Mouse (Mus musculus) kidney, adult 2 months (tissue): Measurements from ENCODE around the gene Atrx. TPM values are rescaled to one million over a fixed set of nuclear protein-coding genes. Genes with fewer than 3 reads are reported as not detected.
"Not testable (repeated sequence)": the region's sequence is repeated elsewhere in the genome, so short reads cannot be mapped to it uniquely, and the experiment has no call there.

Experiments
- DNase-seq: peaks from one replicate; pipeline ENCODE4 v3.0.0; 2021
- H3K27ac ChIP-seq: fragments of 200-500 bp; 2 replicates; pipeline ENCODE4 v1.5.1; 2012; ENCODE audit warnings: low read depth, low read length, control low read depth, inconsistent platforms; ENCODE audit not compliant: insufficient read depth
- H3K27me3 ChIP-seq: fragments of 200-500 bp; replicated peaks from 2 replicates; pipeline ENCODE4 v1.6.1; 2012; ENCODE audit warnings: mild to moderate bottlenecking, moderate library complexity, low read length, inconsistent platforms; ENCODE audit not compliant: control insufficient read depth, insufficient read depth
- H3K36me3 ChIP-seq: fragments of 200-500 bp; 2 replicates; pipeline ENCODE4 v1.6.1; 2012; ENCODE audit warnings: mild to moderate bottlenecking, moderate library complexity, low read length, inconsistent platforms; ENCODE audit not compliant: control insufficient read depth, insufficient read depth
- H3K4me1 ChIP-seq: fragments of 200-500 bp; 2 replicates; pipeline ENCODE4 v1.6.1; 2011; ENCODE audit warnings: low read length; ENCODE audit not compliant: control insufficient read depth, insufficient read depth
- H3K4me3 ChIP-seq: fragments of 200-500 bp; 2 replicates; pipeline ENCODE4 v1.5.1; 2011; ENCODE audit warnings: mild to moderate bottlenecking, low read depth, low read length, control low read depth; ENCODE audit not compliant: insufficient read depth
- CTCF ChIP-seq: fragments of 200-500 bp; conservative IDR thresholded peaks from 2 replicates; pipeline ENCODE4 v1.5.1; 2011; ENCODE audit warnings: low read depth, mild to moderate bottlenecking, control low read depth, low read length, moderate library complexity, mixed read lengths; ENCODE audit not compliant: insufficient read depth, insufficient read length
- POLR2A ChIP-seq: fragments of 200-500 bp; IDR thresholded peaks from one replicate; pipeline ENCODE4 v1.6.1; 2011; ENCODE audit warnings: low read depth, low read length, control low read depth
- WGBS: fragments of 180-500 bp; shearing (Covaris S2); methylation state at CpG from one replicate; pipeline ENCODE4 v1.1.7; 2018; 5-methylcytosine and 5-hydroxymethylcytosine counted together
- polyA plus RNA-seq: library from polyadenylated mRNA; depleted of rRNA; stranded (reverse); fragments of >200 nt; gene quantifications from 2 replicates; pipeline ENCODE4 v1.2.3, GENCODE M21; 2012; rRNA removed

Gene Atrx
- 15.1 and 17.1 TPM in 2 replicates for polyA plus RNA-seq

DNA sequence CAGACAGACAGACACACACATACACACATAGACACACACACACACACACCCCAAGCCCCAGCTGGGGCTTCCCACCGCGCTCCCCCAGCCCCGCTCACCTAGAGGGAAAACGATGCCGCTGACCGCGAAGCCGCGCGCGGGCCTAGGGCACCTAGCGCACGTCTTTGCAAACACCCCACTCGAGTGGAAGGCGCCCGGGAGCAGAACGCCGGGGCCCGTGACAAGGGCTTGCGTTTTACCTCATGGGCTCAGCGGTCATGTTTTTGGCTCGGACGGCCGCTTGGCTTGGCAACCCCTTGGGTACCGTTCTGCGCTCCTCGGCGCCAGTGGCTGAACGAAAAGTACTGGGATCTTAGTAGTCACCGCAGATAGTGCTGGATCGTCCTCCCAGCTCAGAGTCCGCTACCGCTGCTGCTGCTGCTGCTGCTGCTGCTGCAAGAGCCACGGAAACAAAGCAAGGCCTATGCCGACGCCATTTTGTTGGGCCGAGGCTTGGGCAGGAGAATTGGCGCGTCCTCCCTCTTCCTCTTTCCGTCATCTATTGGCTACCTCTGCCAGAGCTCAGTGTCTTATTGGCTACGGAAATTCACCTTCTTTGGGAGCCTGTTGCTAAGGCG, at the start of gene Atrx:
Gene Atrx, minus strand, starts transcription at position 543 of the 617 bp plus-strand sequence.
- Histone ChIP-seq H3K27me3 (no peaks in the 10 kb centered on the region), H3K36me3 (no peaks in the 10 kb centered on the region), H3K4me3 (peak within 1 kb of the TSS; percentile 100), H3K4me1 (peaks cover 6% of the 10 kb centered on the region; the same call in 1 of the 2 replicates), H3K27ac (peak within 1 kb of the TSS; percentile 100)
- under 1% methylated on average over 38 of the region's 42 CpGs for WGBS
- DNase-seq = peak; percentile 88
- TF ChIP-seq POLR2A (peak; percentile 61), CTCF (no peak)

DNA sequence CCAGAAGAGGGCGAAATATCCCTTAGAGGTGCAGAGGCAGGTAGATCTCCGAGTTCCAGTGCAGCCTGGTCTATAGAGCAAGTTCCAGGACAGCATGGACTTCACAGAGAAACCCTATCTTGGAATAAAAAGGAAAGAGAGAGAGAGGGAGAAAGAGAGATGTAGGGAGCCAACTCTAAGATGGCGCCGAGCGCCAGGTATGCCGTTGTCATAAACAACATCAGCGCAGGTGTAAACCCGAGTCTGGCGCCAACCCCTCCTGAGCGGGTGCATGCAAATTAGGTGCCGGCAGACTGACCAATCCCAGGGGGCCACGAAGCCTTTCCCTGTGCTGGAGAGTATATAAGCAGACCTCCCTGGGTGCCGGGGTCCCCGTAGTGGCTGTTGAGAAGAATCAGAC, 27.9 kb upstream of the Atrx start:
- DNase-seq, H3K4me1 ChIP-seq: not testable (repeated sequence)
- 83% methylated on average over 14 of the region's 14 CpGs for WGBS

DNA sequence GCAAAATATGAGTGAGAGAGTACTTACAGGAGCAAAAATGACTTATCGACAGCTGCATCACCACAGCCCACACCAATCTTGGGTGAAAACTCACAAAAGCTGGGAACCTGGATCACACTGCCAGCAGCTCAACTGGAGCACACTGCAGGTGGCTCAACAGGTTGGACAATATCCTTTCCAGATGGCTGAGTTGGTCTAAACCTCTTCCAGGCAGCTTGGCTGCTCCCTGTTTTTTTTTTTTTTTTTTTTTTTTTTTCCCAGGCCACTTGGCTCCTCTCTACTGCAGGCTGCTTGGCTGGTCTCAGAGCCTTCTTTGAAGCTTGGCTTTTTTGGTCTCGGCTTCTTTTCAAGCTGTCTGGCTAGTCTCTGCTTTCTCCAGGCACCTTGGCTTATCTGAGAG, 24.8 kb upstream of the Atrx start:
- WGBS = 70% methylated on average over 2 of the region's 2 CpGs
- DNase-seq = no peak

More for the DNA sequence above, 27.9 kb upstream of the Atrx start:
- H3K27ac ChIP-seq, H3K4me3 ChIP-seq, H3K36me3 ChIP-seq, H3K27me3 ChIP-seq: not testable (repeated sequence)

DNA sequence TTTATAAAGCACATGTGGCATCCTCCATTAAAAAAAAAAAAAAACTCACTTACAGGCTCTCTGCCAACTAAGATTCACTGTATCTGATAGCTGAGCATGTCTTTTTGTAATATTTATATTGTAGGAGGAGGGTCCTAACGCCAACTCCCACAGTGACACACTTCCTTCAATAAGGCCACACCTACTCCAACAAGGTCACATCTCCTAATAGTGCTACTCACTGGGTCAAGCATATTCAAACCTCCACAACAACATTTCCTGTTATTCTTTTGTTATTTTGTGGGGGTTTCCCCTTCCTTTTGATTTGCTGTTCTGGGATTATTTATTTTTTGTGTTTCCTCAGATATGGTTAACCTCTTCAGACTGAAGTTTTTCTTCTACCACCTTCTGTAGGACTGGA, 17.2 kb upstream of the Atrx start:
- no peaks in the 10 kb centered on the region for H3K4me1 ChIP-seq
- no peak overlapping the region for H3K27ac ChIP-seq
- WGBS = 47% methylated on average over 1 of the region's 1 CpGs
- no peaks in the 10 kb centered on the region for H3K36me3 ChIP-seq
- no peak for DNase-seq
- H3K27me3 ChIP-seq = no peaks in the 10 kb centered on the region
- no peak overlapping the region for H3K4me3 ChIP-seq
- no peak for TF ChIP-seq CTCF
- no peak for TF ChIP-seq POLR2A

More for the DNA sequence above, 24.8 kb upstream of the Atrx start:
- no peaks in the 10 kb centered on the region for H3K4me1 ChIP-seq
- no peak overlapping the region for H3K27ac ChIP-seq
- no peak for TF ChIP-seq CTCF
- H3K4me3 ChIP-seq = no peak overlapping the region
- H3K36me3 ChIP-seq = no peaks in the 10 kb centered on the region
- no peaks in the 10 kb centered on the region for H3K27me3 ChIP-seq

DNA sequence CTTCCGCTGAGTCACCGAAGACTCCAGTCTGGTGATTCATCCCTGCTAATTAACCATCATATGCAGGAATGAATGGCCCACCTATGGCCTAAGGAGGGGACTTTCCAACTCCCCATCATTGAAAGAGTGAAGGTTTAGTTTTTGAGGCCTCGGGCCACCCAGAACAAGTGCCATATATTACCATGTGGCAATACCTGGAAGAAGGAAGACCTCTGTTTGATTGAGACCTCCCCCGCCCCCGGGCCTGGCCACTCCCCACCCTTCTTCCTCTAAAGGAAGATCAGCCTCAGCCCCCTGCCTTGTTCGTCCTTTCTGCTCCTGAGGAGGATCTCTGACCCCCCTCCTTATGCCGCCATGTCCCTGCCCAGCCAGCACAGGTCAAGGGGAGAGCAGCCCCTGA, 10.0 kb upstream of the Atrx start:
- Histone ChIP-seq H3K4me3 (no peak overlapping the region), H3K4me1 (no peaks in the 10 kb centered on the region), H3K27ac (no peak overlapping the region), H3K27me3 (no peaks in the 10 kb centered on the region), H3K36me3 (no peaks in the 10 kb centered on the region)
- DNase-seq = no peak
- TF ChIP-seq POLR2A (no peak), CTCF (no peak)
- 87% methylated on average over 5 of the region's 7 CpGs for WGBS

DNA sequence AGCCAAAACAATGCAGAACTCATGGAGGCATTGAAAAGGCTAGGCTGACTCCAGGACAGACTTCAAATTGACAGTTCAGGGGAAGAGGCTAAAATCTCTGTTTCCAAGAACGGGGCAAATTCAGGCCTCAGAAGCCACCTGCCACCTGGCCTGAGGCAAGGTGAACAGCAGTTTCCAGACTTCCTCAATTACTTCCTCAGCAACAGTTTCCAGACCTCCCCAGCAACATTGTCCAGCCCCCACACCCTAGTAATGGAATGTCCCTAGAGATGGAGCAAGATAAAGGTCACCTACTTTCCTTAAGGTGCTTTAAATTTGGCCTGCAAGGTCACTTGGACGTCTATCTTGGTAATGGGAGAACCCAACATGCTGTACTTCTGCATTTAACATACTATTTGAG, 8.5 kb upstream of the Atrx start:
- Histone ChIP-seq H3K4me3 (no peak overlapping the region), H3K36me3 (no peaks in the 10 kb centered on the region), H3K27ac (no peak overlapping the region), H3K4me1 (no peaks in the 10 kb centered on the region), H3K27me3 (no peaks in the 10 kb centered on the region)
- DNase-seq = no peak
- TF ChIP-seq CTCF = no peak
- TF ChIP-seq POLR2A = no peak
- 61% methylated on average over 2 of the region's 2 CpGs for WGBS

DNA sequence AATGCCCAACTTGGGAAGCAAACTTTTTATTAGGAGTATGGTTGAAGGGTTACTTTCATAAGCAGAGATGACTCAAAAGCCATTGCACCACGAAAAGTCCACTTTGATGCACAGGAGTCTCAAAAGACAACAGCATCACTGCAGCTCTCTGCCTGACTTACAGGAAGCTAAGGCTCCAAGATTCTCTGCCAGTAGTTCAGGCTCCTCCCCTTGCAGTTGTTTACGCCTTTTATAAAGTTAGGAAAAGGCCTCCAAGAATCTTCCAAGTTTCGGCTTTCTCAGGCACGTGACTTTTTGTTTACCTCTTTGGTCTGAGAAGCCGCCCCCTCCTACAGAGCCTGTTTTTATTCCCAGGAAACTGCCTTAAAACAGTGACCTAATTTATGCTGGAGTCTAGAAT, 5.1 kb upstream of the Atrx start:
- TF ChIP-seq POLR2A = no peak
- no peak for TF ChIP-seq CTCF
- no peak overlapping the region for H3K27ac ChIP-seq
- peak; percentile 70 for DNase-seq
- H3K4me1 ChIP-seq = no peaks in the 10 kb centered on the region
- H3K4me3 ChIP-seq = no peak overlapping the region
- H3K36me3 ChIP-seq = no peaks in the 10 kb centered on the region
- WGBS = 46% methylated on average over 5 of the region's 5 CpGs
- no peaks in the 10 kb centered on the region for H3K27me3 ChIP-seq

DNA sequence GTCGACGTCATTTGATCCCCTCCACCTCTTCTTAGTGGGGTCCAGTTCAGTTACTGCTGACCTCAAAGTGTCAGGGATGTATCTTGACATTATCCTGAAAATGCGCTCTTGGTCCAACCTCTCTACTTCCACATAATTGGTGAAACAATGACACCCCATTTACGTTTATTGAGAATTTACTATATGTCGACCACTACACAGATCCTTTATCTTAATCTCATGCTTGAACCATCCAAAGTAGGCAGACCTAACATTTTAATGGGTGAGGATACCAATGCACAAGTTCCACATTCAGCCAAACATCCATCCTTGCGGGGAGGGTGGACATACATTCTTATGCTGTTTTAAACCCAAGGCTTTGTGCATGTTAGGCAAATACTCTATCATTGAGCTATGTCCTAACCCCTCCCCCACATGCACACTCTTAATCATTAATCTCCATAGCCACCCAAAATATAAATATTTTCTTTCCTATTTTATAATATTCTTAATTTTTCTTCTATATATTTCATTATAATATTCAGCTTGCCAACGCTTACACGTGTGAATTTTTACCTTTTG, 355 bp upstream of the Atrx start:
- Histone ChIP-seq H3K4me1 (peaks cover 6% of the 10 kb centered on the region; the same call in 1 of the 2 replicates), H3K36me3 (no peaks in the 10 kb centered on the region), H3K27ac (peak overlapping the region; percentile 90), H3K27me3 (no peaks in the 10 kb centered on the region), H3K4me3 (peak overlapping the region; percentile 100; the same call in 1 of the 2 replicates)
- DNase-seq = no peak
- WGBS = 25% methylated on average over 8 of the region's 8 CpGs
- no peak for TF ChIP-seq CTCF
- no peak for TF ChIP-seq POLR2A
